Mouse (Mus musculus): ENCODE measurements at regions not wholly inside any gene's neighbourhood (a gene's known extent, or its start where the extent isn't known, plus 50 kb on each side); places are given as distances from the start of the nearest gene placed in this dataset.

DNA sequence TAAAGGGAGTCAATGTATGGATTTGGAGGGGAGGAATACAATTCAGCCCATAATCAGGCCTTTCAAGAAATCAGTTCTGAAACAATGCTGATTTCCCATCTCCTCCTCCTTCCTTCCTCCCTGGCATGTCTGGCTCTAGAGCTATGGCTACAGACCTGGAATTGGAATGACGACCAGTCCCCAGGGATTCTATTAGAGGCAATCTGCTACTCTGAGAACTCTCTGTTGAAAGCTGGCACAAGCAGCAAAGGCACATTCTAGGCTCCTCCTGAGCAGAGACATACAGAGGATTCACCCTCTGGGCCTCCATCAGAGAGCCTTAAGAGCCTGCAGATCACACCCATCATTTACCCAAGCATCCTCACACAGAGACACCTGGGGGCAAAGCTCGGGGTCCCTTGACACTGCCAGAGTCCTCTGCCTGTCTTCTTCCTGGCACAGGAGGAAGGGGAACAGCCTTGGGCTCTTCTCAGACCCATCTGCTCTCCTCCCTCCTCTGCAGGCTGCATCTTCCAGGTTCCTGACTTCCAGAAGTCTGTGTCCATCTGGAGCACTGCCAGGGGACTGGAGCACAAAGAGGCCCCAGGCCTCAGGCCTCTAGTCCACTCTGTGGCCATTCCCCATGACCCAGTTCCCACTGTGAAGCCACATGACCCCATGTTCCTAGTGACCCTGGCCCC lies 176.2 kb downstream of the Rybp start:
- ATAC-seq (ENCODE audit: low read depth), result no peak

DNA sequence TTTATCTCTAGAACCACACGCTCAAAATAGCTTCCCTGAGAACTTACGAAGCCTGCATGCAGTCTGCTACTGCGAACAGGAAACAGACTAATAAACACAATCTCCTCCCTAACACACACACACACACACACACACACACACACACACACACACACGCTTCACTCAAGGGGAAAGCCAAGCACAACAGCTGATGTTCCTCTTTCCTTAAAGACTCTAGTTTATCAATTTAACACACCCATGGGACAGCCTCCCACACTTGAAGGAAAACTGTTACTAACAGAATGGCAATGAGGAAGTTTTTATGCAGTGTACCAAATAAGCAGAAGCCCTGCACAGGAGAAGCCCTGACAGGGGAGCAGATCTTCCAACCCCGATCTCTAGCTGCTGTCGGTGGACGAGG lies 177.3 kb downstream of the Rybp start:
- Histone ChIP-seq H3K27ac (ENCODE audit: low read length) (no peak overlapping the region), H3K4me1 (ENCODE audit: control insufficient read depth, low read depth, low read length) (no peaks in the 10 kb centered on the region; the same call in 1 of the 2 replicates), H3K9me3 (replicated peaks; ENCODE audit: control insufficient read depth, low read length) (no peaks in the 10 kb centered on the region), H3K4me2 (ENCODE audit: low read depth, low read length) (no peak overlapping the region), H3K4me3 (ENCODE audit: low read depth, low read length) (no peak overlapping the region), H3K36me3 (ENCODE audit: control insufficient read depth, insufficient read depth) (no peaks in the 10 kb centered on the region), H3K9ac (ENCODE audit: low read depth, low read length) (no peak overlapping the region), H3K27me3 (ENCODE audit: control insufficient read depth, insufficient read depth, low read depth, low read length) (no peaks in the 10 kb centered on the region)
- WGBS (ENCODE audit: insufficient replicate concordance), result 14% methylated on average over 7 of the region's 7 CpGs
- 0 out of 2 replicates have a peak, but pooled peaks have one; percentile 26 for ATAC-seq (ENCODE audit: low read depth)

More for the DNA sequence above, 176.2 kb downstream of the Rybp start:
- Histone ChIP-seq H3K9me3 (replicated peaks; ENCODE audit: control insufficient read depth, low read length) (no peaks in the 10 kb centered on the region), H3K4me2 (ENCODE audit: low read depth, low read length) (no peak overlapping the region), H3K27me3 (ENCODE audit: control insufficient read depth, insufficient read depth, low read depth, low read length) (no peaks in the 10 kb centered on the region), H3K9ac (ENCODE audit: low read depth, low read length) (no peak overlapping the region), H3K27ac (ENCODE audit: low read length) (no peak overlapping the region), H3K36me3 (ENCODE audit: control insufficient read depth, insufficient read depth) (no peaks in the 10 kb centered on the region), H3K4me3 (ENCODE audit: low read depth, low read length) (no peak overlapping the region), H3K4me1 (ENCODE audit: control insufficient read depth, low read depth, low read length) (no peaks in the 10 kb centered on the region; the same call in 1 of the 2 replicates)
- WGBS (ENCODE audit: insufficient replicate concordance), result 56% methylated on average over 2 of the region's 2 CpGs

DNA sequence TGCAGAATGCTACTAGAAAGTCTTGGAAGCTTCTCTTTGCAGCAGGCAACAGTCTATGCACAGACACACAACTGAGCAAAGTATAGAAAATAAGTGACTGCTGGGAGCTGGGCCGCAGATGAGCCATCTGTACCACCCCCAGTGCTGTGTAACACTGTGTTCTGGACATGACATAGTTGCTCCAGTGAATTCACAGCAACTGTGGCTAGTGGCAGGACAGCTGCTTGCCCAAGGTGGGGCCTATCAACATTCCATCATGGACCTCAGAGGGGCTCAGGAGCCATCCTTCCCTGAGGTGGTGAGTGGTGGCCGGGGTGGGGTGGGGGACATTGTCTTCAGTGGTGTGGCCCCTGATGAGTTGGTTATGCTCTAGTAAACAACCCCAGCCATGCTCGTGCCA lies 177.9 kb downstream of the Rybp start:
- no peak for ATAC-seq (ENCODE audit: low read depth)
- Histone ChIP-seq H3K9me3 (replicated peaks; ENCODE audit: control insufficient read depth, low read length) (no peaks in the 10 kb centered on the region), H3K4me2 (ENCODE audit: low read depth, low read length) (no peak overlapping the region), H3K4me1 (ENCODE audit: control insufficient read depth, low read depth, low read length) (no peaks in the 10 kb centered on the region; the same call in 1 of the 2 replicates), H3K27me3 (ENCODE audit: control insufficient read depth, insufficient read depth, low read depth, low read length) (no peaks in the 10 kb centered on the region), H3K9ac (ENCODE audit: low read depth, low read length) (no peak overlapping the region), H3K4me3 (ENCODE audit: low read depth, low read length) (no peak overlapping the region), H3K36me3 (ENCODE audit: control insufficient read depth, insufficient read depth) (no peaks in the 10 kb centered on the region), H3K27ac (ENCODE audit: low read length) (no peak overlapping the region)
- 42% methylated on average over 3 of the region's 3 CpGs for WGBS (ENCODE audit: insufficient replicate concordance)

DNA sequence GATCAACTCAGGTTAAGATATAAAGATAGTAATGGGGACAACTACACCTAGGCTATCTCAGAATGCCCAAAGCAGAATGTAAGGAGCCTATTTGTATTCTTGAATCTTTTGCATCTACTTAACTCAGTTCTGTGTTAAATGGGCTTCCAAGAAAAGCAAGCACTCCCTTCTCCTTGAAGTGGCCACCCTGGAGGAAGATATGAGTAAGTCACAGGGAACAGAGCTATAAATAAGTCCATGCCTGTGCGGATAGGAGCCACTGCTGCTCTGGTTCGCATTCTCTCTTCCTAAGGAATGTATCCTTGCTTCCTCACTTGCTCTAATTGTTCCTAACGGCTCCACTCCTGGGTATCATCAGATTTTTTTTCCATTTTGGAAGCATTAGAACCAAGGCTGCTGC lies 179.8 kb downstream of the Rybp start:
- Histone ChIP-seq H3K4me1 (ENCODE audit: control insufficient read depth, low read depth, low read length) (no peaks in the 10 kb centered on the region; the same call in 1 of the 2 replicates), H3K4me2 (ENCODE audit: low read depth, low read length) (no peak overlapping the region), H3K9ac (ENCODE audit: low read depth, low read length) (no peak overlapping the region), H3K27ac (ENCODE audit: low read length) (no peak overlapping the region), H3K27me3 (ENCODE audit: control insufficient read depth, insufficient read depth, low read depth, low read length) (no peaks in the 10 kb centered on the region; the same call in 1 of the 2 replicates), H3K4me3 (ENCODE audit: low read depth, low read length) (no peak overlapping the region), H3K9me3 (replicated peaks; ENCODE audit: control insufficient read depth, low read length) (no peaks in the 10 kb centered on the region), H3K36me3 (ENCODE audit: control insufficient read depth, insufficient read depth) (no peaks in the 10 kb centered on the region)
- ATAC-seq (ENCODE audit: low read depth), result no peak
- 51% methylated on average over 3 of the region's 3 CpGs for WGBS (ENCODE audit: insufficient replicate concordance)

DNA sequence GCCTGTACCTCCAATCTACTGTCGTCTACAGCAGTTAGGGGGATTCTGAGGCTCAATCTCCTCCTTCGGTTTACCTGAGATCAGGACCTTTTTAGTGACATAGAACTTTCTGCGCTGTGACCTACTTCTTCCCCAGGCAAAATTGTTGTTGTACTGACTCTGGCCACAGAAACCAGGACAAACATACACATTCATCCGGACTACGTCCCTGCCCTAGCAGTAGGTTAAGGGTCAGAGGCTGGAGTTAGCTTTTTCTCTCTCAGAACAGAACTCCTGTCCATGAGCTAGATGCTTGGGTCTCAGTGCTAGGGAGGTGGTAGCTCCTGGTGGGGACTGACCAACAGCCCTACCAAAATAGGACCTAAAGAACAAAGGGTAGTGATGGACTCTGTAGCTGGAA lies 180.2 kb downstream of the Rybp start:
- Histone ChIP-seq H3K4me3 (ENCODE audit: low read depth, low read length) (no peak overlapping the region), H3K36me3 (ENCODE audit: control insufficient read depth, insufficient read depth) (no peaks in the 10 kb centered on the region), H3K27me3 (ENCODE audit: control insufficient read depth, insufficient read depth, low read depth, low read length) (no peaks in the 10 kb centered on the region; the same call in 1 of the 2 replicates), H3K9ac (ENCODE audit: low read depth, low read length) (no peak overlapping the region), H3K9me3 (replicated peaks; ENCODE audit: control insufficient read depth, low read length) (no peaks in the 10 kb centered on the region), H3K4me2 (ENCODE audit: low read depth, low read length) (no peak overlapping the region), H3K4me1 (ENCODE audit: control insufficient read depth, low read depth, low read length) (no peaks in the 10 kb centered on the region; the same call in 1 of the 2 replicates), H3K27ac (ENCODE audit: low read length) (no peak overlapping the region)
- ATAC-seq (ENCODE audit: low read depth), result peak; percentile 53
- WGBS (ENCODE audit: insufficient replicate concordance), result 73% methylated on average over 5 of the region's 5 CpGs

DNA sequence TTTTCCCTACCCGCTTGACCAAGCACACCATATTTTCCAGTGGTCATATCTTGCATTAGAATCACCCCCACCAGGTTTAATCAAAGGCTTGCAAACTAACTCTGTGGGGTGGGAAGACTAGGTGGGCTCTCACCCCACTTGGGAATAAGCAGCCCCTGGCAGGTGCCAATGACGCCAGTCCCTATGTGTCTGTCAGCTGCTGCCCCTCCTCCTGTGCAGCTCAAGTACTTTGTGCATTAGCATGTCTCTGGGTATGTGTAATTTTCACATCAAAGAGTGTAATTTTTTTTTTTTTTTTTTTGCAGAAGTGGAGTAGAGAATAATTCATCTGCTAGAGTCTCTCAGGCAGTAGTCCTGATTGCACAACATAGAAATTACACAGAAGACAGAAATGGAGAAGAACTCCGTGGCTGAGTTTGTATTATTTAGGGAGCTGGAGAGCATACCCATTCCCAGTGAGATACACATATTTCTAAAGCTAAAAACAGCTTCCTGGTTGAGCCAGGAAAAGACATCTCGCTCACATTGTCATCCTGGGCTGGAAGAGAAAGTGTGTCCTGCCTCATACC lies 186.6 kb downstream of the Rybp start:
- no peak for ATAC-seq (ENCODE audit: low read depth)
- Histone ChIP-seq H3K36me3 (ENCODE audit: control insufficient read depth, insufficient read depth) (no peaks in the 10 kb centered on the region), H3K27me3 (ENCODE audit: control insufficient read depth, insufficient read depth, low read depth, low read length) (no peaks in the 10 kb centered on the region; the same call in 1 of the 2 replicates), H3K9me3 (replicated peaks; ENCODE audit: control insufficient read depth, low read length) (no peaks in the 10 kb centered on the region), H3K4me1 (ENCODE audit: control insufficient read depth, low read depth, low read length) (peaks cover 6% of the 10 kb centered on the region), H3K4me2 (ENCODE audit: low read depth, low read length) (no peak overlapping the region), H3K9ac (ENCODE audit: low read depth, low read length) (no peak overlapping the region), H3K27ac (ENCODE audit: low read length) (no peak overlapping the region), H3K4me3 (ENCODE audit: low read depth, low read length) (no peak overlapping the region)
- WGBS (ENCODE audit: insufficient replicate concordance), result 55% methylated on average over 4 of the region's 4 CpGs

DNA sequence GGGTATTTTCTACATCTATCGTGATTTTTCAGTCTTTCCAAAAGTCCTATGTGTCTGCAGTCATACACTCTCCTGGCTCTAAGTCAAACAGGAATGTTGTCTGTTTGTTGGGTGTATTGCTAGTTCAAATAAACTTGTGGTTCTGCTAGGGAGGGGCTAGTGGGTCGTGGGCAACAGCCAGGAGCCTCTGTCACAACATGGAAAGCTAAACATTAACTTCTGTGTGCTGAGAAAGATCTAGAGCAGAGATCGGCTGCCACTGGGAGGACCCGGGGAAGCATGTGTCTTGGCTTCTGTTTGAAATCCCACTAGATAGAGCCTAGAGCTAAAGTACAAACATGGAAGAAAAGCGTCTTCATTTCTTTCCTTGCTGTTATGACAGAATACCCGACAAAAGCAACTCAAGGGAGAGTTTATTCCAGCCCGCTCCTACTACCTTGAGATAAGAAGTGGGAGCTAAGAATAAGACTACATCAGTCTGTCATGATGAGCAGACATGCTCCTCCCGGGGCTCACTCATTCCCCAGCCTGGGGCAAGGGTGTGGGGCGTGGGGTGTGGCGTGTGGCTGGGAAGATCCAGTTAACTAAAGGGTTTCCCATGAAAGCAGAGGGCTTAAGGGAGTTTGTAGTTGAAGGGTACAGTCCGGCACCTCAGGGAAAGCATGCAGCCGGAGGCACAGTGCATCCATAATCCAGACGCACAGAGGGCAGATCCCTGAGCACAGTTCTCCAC lies 190.7 kb downstream of the Rybp start:
- no peak overlapping the region for H3K4me2 ChIP-seq (ENCODE audit: low read depth, low read length)

DNA sequence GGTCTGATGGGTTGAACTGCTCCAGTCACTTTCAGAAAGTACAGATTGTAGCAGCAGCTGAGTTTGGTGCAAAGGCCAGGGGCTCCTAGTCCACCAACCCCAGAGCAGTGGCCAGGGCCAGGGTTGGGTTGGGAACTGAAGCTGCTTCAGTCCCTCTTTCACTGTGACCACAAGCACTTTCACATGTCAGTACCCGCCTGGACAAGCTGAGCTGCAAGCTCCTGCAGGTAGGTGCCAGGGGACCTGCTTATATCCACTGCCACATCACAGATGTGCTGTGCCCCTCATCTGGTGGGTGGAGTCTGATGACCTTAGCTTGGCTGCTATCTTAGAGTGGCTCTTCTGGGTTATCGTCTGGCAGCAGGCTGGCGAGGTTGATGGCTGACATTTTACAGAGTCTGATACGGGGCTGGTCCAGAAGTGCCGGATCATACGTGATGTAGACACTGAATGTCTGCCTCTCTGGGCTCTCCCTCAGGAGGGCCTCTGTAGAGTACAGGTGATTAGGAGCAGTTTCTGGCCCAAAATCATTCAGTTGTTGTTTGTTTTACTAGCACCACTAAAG lies 192.6 kb downstream of the Rybp start:
- Histone ChIP-seq H3K27me3 (ENCODE audit: control insufficient read depth, insufficient read depth, low read depth, low read length) (no peaks in the 10 kb centered on the region), H3K36me3 (ENCODE audit: control insufficient read depth, insufficient read depth) (no peaks in the 10 kb centered on the region), H3K9me3 (replicated peaks; ENCODE audit: control insufficient read depth, low read length) (no peaks in the 10 kb centered on the region), H3K4me3 (ENCODE audit: low read depth, low read length) (no peak overlapping the region; the same call in 1 of the 2 replicates), H3K27ac (ENCODE audit: low read length) (peak overlapping the region; percentile 50), H3K4me2 (ENCODE audit: low read depth, low read length) (peak overlapping the region; percentile 13; the same call in 1 of the 2 replicates), H3K9ac (ENCODE audit: low read depth, low read length) (no peak overlapping the region), H3K4me1 (ENCODE audit: control insufficient read depth, low read depth, low read length) (peaks cover 6% of the 10 kb centered on the region)
- WGBS (ENCODE audit: insufficient replicate concordance), result 56% methylated on average over 6 of the region's 6 CpGs
- ATAC-seq (ENCODE audit: low read depth), result peak; percentile 89

More for the DNA sequence above, 190.7 kb downstream of the Rybp start:
- Histone ChIP-seq H3K27me3 (ENCODE audit: control insufficient read depth, insufficient read depth, low read depth, low read length) (no peaks in the 10 kb centered on the region), H3K36me3 (ENCODE audit: control insufficient read depth, insufficient read depth) (no peaks in the 10 kb centered on the region), H3K4me1 (ENCODE audit: control insufficient read depth, low read depth, low read length) (peaks cover 6% of the 10 kb centered on the region), H3K27ac (ENCODE audit: low read length) (no peak overlapping the region), H3K4me3 (ENCODE audit: low read depth, low read length) (no peak overlapping the region), H3K9me3 (replicated peaks; ENCODE audit: control insufficient read depth, low read length) (no peaks in the 10 kb centered on the region), H3K9ac (ENCODE audit: low read depth, low read length) (no peak overlapping the region)
- ATAC-seq (ENCODE audit: low read depth), result peak; percentile 31; the same call in 1 of the 2 replicates
- 58% methylated on average over 13 of the region's 13 CpGs for WGBS (ENCODE audit: insufficient replicate concordance)
